Mouse (Mus musculus) lung, embryonic 14.5 days (tissue): ENCODE data around the gene Mrpl12. TPM values are rescaled to one million over a fixed set of nuclear protein-coding genes. Genes with fewer than 3 reads are reported as not detected.

Experiments used
- ATAC-seq: fragments of 200-750 bp; cut with Nextera tagmentation; 2 replicates; pipeline ENCODE4 v1.8.0; 2017; ENCODE audit warnings: mild to moderate bottlenecking, moderate TSS enrichment, moderate library complexity; ENCODE audit not compliant: insufficient read depth
- DNase-seq: peaks from one replicate; pipeline ENCODE4 v3.0.0-alpha.2; 2015
- H3K27ac ChIP-seq: fragments of 300-500 bp; sonication (generic); 2 replicates; pipeline ENCODE4 v1.5.1; 2014; ENCODE audit warnings: low read depth, mild to moderate bottlenecking, moderate library complexity
- H3K27me3 ChIP-seq: fragments of 300-500 bp; sonication (generic); 2 replicates; pipeline ENCODE4 v1.6.1; 2014; ENCODE audit warnings: low read length, control low read depth; ENCODE audit not compliant: insufficient read depth
- H3K36me3 ChIP-seq: fragments of 300-500 bp; sonication (generic); 2 replicates; pipeline ENCODE4 v1.6.1; 2014; ENCODE audit warnings: control low read depth; ENCODE audit not compliant: insufficient read depth
- H3K4me1 ChIP-seq: fragments of 300-500 bp; sonication (generic); 2 replicates; pipeline ENCODE4 v1.6.1; 2014; ENCODE audit warnings: antibody characterized with exemption, control low read depth; ENCODE audit not compliant: insufficient read depth
- H3K4me2 ChIP-seq: fragments of 300-500 bp; sonication (generic); 2 replicates; pipeline ENCODE4 v1.6.1; 2014; ENCODE audit warnings: mild to moderate bottlenecking
- H3K4me3 ChIP-seq: fragments of 300-500 bp; sonication (generic); 2 replicates; pipeline ENCODE4 v1.5.1; 2014; ENCODE audit warnings: low read depth, low read length
- H3K9ac ChIP-seq: fragments of 300-500 bp; sonication (generic); 2 replicates; pipeline ENCODE4 v1.6.1; 2014
- H3K9me3 ChIP-seq: fragments of 300-500 bp; sonication (generic); 2 replicates; pipeline ENCODE4 v1.6.1; 2016; ENCODE audit warnings: low read depth, low read length, control low read depth
- CTCF ChIP-seq: IDR thresholded peaks from 2 replicates; pipeline ENCODE4 v1.5.1; 2016; ENCODE audit warnings: antibody characterized with exemption, low read depth
- WGBS: fragments of 180-500 bp; shearing (Covaris S2); extraction: QIAGEN DNeasy Blood & Tissue Kit; methylation state at CpG from one replicate; pipeline ENCODE4 v1.1.7; 2014; 5-methylcytosine and 5-hydroxymethylcytosine counted together
- polyA plus RNA-seq: library from polyadenylated mRNA; unstranded; fragments of >200 nt; fragmentation: Nextera tagmentation; extraction: Ambion mirVana; gene quantifications from 2 replicates; pipeline ENCODE4 v1.2.1, GENCODE M21; 2014

The Mrpl12 gene
- polyA plus RNA-seq, 1 experiment from 2014 or later = 162 TPM

GRCm38 (mm10) chr11:120483448-120483934, 922 bp upstream of the Mrpl12 start:
- H3K9me3 ChIP-seq = no peaks in the 10 kb centered on the region
- peaks cover 9% of the 10 kb centered on the region for H3K4me1 ChIP-seq
- H3K27me3 ChIP-seq = no peaks in the 10 kb centered on the region
- peak overlapping the region; percentile 92 for H3K9ac ChIP-seq
- peaks cover 84% of the 10 kb centered on the region for H3K36me3 ChIP-seq
- ATAC-seq = no peak
- 87% methylated on average over 7 of the region's 7 CpGs for WGBS
- TF ChIP-seq CTCF = no peak
- peak overlapping the region; percentile 90 for H3K4me2 ChIP-seq
- no peak for DNase-seq
- peak overlapping the region; percentile 99 for H3K4me3 ChIP-seq
- H3K27ac ChIP-seq = peak overlapping the region; percentile 88

- no peaks in the 10 kb centered on the region for H3K27me3 ChIP-seq
- no peaks in the 10 kb centered on the region for H3K9me3 ChIP-seq
- peak overlapping the region; percentile 99 for H3K4me3 ChIP-seq
- no peak for TF ChIP-seq CTCF
- H3K27ac ChIP-seq = no peak overlapping the region; the same call in 1 of the 2 replicates
- DNase-seq (no peak), ATAC-seq (no peak)
- H3K4me2 ChIP-seq = peak overlapping the region; percentile 90
- peak overlapping the region; percentile 92 for H3K9ac ChIP-seq
- H3K36me3 ChIP-seq = peaks cover 80% of the 10 kb centered on the region
- 7% methylated on average over 10 of the region's 10 CpGs for WGBS
- H3K4me1 ChIP-seq = peaks cover 9% of the 10 kb centered on the region
Measured at GRCm38 (mm10) chr11:120485251-120485650, 838 bp downstream of the Mrpl12 start.

- Histone ChIP-seq H3K9me3 (no peaks in the 10 kb centered on the region), H3K4me3 (no peak overlapping the region), H3K4me1 (peaks cover 23% of the 10 kb centered on the region), H3K4me2 (no peak overlapping the region), H3K36me3 (peaks cover 52% of the 10 kb centered on the region), H3K9ac (no peak overlapping the region), H3K27ac (no peak overlapping the region), H3K27me3 (no peaks in the 10 kb centered on the region)
- DNase-seq (no peak), ATAC-seq (no peak)
- TF ChIP-seq CTCF = peak; percentile 24; the same call in 1 of the 2 replicates
- 74% methylated on average over 4 of the region's 4 CpGs for WGBS
Measured at GRCm38 (mm10) chr11:120488516-120488915, 4.1 kb downstream of the Mrpl12 start.

- Histone ChIP-seq H3K27ac (no peak overlapping the region), H3K4me1 (peaks cover 19% of the 10 kb centered on the region)
Measured at GRCm38 (mm10) chr11:120489054-120489761, 4.8 kb downstream of the Mrpl12 start.

GRCm38 (mm10) chr11:120490291-120491046, 6.1 kb downstream of the Mrpl12 start:
- Histone ChIP-seq H3K27me3 (no peaks in the 10 kb centered on the region), H3K9me3 (no peaks in the 10 kb centered on the region), H3K4me1 (peaks cover 17% of the 10 kb centered on the region), H3K36me3 (peaks cover 66% of the 10 kb centered on the region), H3K4me3 (peak overlapping the region; percentile 94), H3K4me2 (peak overlapping the region; percentile 93), H3K27ac (peak overlapping the region; percentile 84), H3K9ac (peak overlapping the region; percentile 10; the same call in 1 of the 2 replicates)
- DNase-seq (no peak), ATAC-seq (no peak)
- 31% methylated on average over 4 of the region's 4 CpGs for WGBS
- TF ChIP-seq CTCF = peak; percentile 15; the same call in 1 of the 2 replicates

More at GRCm38 (mm10) chr11:120489054-120489761, 4.8 kb downstream of the Mrpl12 start:
- 59% methylated on average over 4 of the region's 4 CpGs for WGBS
- Histone ChIP-seq H3K4me3 (no peak overlapping the region), H3K9me3 (no peaks in the 10 kb centered on the region), H3K4me2 (no peak overlapping the region), H3K36me3 (peaks cover 56% of the 10 kb centered on the region), H3K9ac (no peak overlapping the region), H3K27me3 (no peaks in the 10 kb centered on the region)
- TF ChIP-seq CTCF = peak; percentile 91
- DNase-seq (peak; percentile 91), ATAC-seq (peak; percentile 12)

GRCm38 (mm10) chr11:120491317-120492023, 7.1 kb downstream of the Mrpl12 start, which contains the start of gene Slc25a10:
Gene Slc25a10 (plus strand): TSS chr11:120491840.
- Histone ChIP-seq H3K4me1 (peaks cover 15% of the 10 kb centered on the region), H3K27ac (peak within 1 kb of the TSS; percentile 84)
- ATAC-seq = peak; percentile 89

More at GRCm38 (mm10) chr11:120491317-120492023, 7.1 kb downstream of the Mrpl12 start, which contains the start of gene Slc25a10:
- Histone ChIP-seq H3K27me3 (no peaks in the 10 kb centered on the region), H3K9ac (peak within 1 kb of the TSS; percentile 77), H3K36me3 (peaks cover 66% of the 10 kb centered on the region), H3K4me3 (peak within 1 kb of the TSS; percentile 94), H3K9me3 (no peaks in the 10 kb centered on the region), H3K4me2 (peak within 1 kb of the TSS; percentile 93)
- WGBS = under 1% methylated on average over 35 of the region's 35 CpGs
- TF ChIP-seq CTCF = no peak
- DNase-seq = peak; percentile 96
